Mouse (Mus musculus) heart, adult 18-20 months (tissue): ENCODE results near the gene 2410131K14Rik. TPM values are rescaled to one million over a fixed set of nuclear protein-coding genes. Genes with fewer than 3 reads are reported as not detected.
A peak's percentile ranks its signal among the peaks of the same experiment; 100 is the strongest.

Source experiments
- DNase-seq, 2 experiments: peaks; one replicate each; pipeline ENCODE4 v3.0.0; 2021 to 2022; ENCODE audit warnings: mixed read lengths in 1 of 2
- long read RNA-seq, 2 experiments: library from polyadenylated mRNA; stranded (forward); transcript quantifications; one replicate each; pipeline ENCODE4 v2.0.0; 2021
- total RNA-seq, 2 experiments: library from RNA; stranded (reverse); gene quantifications; 2 replicates each; pipeline ENCODE4 v1.2.3; 2021

2410131K14Rik gene
- total RNA-seq, result 1 to 10 TPM; 8.5 to 9.2 TPM
- long read RNA-seq, experiment 1, full-length matches to known transcripts, result 9 of 12 reads
- long read RNA-seq, experiment 1, partial matches to known transcripts, result 0 of 12 reads
- long read RNA-seq, experiment 1, other reads (novel, unspliced or antisense), result 3 of 12 reads
- long read RNA-seq, experiment 2, full-length matches to known transcripts, result 1 of 2 reads
- long read RNA-seq, experiment 2, partial matches to known transcripts, result 0 of 2 reads
- long read RNA-seq, experiment 2, other reads (novel, unspliced or antisense), result 1 of 2 reads

DNA sequence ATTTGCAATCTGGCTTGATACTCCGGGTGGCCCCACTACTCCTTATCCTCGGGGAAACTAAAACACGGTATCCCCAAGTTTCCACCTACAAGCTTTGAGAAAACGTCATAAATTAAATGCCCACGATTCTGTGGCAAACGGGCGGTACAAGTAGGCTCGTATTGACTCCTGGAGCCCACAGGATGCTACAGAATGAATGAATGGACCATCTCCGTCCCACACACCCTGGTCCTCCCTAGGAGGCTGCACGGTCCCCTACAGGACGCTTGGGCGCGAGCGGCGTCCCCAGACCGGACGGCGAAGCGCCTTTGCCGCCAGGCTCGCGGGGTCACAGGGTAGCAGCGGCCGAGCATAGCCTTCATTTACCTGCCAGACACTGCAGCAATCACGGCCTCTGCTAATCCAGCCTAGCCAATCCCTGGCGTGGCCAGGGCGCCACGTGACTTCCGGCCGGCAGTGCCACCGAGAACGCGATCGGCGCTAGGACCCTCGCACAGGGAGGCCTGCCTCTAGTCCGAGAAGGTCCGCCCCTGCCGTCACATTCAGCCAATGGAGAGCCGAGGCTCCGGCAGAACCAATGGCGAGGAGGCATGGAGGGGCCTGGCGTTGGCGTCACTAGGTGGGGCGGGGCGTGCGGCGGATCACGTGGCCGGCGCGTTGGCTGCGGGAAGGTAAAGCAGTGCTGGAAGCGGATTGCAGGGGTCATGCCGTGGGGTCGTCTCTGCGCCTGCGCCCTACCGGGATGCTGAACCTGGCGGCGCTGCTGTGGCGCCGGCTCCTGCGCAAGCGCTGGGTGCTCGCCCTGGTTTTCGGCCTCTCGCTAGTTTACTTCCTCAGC, at the start of gene 2410131K14Rik, which contains the start of gene Rnft2:
2410131K14Rik (plus strand) TSS at position 622 of the 838 bp plus-strand sequence.
Rnft2 (minus strand) TSS at position 511 of the 838 bp plus-strand sequence.
- peak; percentile 100 for DNase-seq

DNA sequence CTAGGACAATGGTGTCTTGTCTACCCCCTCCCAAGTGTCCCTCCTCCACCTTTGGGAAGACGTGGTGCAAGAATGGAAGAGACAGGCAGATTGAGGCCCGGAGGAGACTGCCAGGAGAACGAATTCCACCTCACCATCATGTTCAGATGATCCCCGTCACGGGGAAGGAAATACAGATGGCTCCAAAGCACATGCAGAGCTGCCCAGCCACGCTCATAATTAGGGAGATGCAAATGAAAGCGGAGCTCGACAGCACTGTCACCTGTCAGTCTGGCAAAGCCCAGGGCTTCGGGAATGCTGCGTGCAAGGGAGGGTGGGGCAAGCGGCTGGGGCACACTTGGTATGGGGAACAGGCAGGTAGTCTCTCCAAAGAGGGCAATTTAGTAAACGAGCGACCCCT, 47.6 kb upstream of the 2410131K14Rik start:
- DNase-seq, result no peak

DNA sequence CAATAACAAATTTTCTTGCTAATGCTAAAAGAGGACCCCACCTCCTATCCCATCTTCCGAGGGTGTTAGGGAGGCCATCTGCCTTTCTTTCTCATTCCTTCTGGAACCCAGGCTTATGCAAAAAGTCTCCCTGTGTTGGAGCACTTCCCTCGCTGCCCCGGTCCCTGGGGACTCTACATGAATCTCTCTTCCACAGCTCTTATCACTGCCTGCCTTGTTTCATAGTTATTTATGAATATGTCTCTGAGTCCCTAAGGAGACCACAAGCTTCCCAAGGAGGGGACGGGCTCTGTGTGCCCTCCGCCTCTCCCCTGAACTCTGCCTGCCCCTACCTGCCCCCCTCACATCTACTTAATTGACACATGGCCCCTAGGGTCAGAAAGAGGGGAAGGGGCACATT, 45.4 kb upstream of the 2410131K14Rik start:
- DNase-seq, result peak in 1 of 2 experiments; percentile 16

DNA sequence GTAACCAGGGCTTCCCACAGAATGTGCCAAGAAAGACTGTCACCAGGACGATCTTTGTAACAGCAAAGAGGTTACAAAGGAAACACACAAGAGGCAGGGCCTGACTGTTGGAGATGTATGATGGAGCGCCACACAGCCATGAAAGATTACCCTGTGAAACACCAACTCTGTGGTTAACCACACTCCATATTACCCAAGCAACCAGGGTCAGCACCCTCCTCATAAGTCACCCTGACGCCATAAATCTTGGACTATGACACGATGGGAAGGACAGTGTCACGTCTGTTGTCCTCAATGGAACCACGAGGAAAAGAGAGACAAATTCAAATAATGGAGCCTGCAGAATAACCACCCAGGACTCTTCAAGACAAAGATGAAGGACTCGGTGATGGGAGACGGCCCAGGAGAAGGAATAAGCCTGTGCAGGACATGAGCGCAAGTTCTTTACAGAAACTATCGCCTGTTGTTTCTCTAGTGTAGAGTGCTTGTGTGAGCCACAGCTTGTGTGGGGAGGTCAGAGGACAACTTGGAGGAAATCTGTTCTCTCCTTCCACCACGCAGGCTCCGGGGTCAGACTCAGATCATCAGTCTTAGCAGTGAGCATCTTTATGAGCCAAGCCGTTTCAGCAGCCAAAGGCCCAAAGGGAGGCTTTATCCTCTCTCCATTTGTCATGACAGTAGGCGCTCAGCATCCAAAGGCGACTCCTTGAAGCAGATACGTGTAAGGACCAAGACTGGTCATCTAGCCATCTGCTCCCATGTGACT, 40.2 kb upstream of the 2410131K14Rik start:
- DNase-seq, result peak in 1 of 2 experiments; percentile 8

DNA sequence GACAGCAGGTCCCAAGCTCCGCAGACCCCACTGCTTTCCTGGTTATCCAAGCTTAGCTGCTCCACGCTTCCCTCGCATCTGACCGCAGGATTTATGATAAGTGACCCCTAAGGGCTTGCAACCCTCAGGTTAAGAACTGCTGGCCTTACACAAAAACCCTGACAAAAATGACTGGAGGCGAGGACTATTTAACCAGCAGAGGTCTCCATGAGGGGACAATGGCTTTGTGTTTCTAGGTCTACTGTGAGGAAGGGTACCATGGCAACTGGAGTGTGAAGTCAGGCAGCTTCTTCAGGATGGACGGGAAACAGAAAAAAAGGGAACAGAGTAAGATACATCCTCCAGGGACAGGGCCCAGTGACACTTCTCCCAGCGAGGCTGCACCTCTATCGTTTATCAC, 39.2 kb upstream of the 2410131K14Rik start:
- DNase-seq, result no peak

DNA sequence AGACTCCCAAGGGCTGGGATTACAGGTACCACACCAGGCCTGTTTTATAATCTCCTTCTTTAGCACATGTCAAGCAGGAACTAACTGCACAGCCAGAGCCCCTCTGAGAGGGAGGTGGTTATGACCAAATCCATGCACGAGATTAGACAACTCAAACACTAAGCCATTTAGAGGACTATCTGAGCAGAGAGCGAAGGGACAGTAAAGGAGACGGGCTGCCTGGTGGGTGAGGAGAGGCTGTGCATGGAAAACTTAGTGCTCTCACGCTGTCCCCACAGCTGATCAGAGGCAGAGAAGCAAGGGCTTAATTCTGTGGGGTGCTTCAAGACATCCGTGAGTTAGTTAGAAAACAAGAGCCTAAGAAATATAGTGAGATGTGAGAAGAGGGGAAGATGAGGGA, 31.0 kb upstream of the 2410131K14Rik start:
- no peak for DNase-seq

DNA sequence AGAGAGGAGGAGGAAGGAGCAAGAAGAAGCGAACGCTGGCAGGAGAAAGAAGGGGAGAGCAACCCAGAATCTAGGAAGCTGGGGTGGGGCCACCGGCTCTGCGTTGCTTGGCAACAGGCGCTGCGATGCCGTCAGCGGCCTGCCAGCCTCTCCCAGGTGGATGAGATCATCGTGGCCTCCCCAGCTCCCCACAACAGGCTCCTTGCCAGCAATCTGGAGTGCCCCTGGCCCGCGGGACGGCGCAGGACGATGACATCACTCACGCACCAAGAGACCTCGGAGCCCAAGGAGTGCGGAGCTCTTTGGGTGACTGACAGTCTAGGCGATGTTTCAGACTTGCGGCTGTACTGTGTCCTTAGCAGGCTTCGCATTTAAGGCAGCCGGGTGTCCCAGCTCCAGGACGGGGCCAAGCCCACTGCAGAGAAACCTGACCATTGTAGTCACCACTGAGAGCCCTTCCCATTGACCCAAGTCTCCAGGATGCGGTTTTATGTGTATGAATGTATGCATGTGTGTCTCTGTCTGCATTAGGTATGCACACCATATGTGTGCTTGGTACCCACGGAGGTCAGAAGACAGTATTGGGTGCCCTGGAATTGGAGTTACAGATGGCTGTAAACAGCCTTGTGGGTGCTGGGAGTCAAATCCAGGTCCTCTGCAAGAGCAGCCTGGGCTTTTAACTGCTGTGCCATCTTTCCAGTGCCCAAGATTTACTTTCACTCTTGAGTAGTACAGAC, 30.4 kb upstream of the 2410131K14Rik start:
- DNase-seq, result peak; percentile 79

DNA sequence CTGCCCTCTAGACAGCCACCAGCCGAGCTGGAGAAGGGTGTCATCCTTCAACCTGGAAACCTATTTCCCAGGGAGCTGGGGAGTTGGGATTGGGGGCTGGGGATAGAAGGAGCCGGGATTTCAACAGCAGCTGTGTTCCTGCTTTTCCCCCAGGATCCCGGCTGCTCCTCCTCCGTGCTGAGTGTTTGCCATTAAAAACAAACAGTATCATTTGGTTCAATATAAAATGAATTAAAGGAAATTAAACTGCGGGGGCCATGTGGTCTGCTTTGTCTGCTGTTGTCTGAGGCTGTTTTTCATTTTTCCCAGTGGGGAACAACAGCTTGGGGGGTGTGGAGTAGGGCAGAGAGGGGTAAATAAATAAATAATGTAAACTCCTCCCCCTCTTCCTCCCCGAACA, 27.6 kb upstream of the 2410131K14Rik start:
- peak; percentile 67 to 70 for DNase-seq

DNA sequence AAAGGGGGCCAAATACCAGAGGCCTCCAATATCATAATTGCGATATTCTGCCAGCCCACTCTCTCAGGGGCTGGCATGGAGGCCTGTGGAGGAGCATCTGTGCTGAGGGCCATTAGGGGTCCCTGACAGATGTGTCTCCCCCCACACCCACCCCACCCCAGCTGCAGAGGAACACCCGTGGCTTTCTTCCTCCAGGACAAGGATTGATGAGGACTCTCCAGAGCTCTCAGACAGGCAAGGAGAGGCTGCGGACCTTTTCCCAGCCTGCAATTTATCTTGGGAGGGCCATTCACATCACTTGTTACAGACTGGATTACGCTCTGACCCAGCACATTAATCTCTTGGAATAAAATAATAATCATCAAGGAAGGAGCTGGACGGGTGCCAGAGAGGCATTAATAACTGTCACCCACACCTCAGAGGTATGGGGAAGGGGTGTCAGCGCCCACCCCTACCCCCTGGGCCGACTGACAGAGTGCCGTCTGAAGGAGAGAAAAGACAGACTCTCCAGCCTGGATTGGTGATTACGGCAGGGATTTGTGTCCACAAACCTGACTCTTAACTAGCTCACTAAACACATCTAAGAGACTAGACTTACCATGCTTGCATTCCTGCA, 21.8 kb upstream of the 2410131K14Rik start:
- no peak for DNase-seq

DNA sequence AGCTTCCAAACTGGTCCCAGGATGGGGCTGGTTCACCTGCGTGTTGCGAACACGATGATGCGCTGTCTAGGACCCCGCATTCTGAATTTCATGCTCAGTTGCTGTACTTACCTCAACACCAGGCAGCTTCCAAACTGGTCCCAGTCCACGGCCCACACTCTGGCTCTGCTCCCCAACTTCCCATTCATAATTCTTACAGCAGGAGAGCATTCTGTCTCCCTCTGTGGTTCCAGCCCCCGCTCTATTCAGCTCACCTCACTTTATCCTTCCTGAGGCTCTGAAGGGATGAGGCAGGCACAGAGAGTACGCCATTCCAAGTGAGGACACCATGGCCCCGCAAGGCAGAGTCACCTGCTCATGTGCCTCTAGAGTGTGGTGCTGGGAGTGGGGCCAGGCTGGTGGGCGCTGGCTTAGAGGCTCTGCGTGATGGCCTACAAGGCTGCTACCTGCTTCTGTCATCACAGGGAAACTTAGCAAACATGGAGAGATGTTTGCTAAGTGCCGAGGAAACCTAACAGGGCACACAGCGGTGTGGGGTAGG, 14.9 kb upstream of the 2410131K14Rik start:
- DNase-seq, result no peak

DNA sequence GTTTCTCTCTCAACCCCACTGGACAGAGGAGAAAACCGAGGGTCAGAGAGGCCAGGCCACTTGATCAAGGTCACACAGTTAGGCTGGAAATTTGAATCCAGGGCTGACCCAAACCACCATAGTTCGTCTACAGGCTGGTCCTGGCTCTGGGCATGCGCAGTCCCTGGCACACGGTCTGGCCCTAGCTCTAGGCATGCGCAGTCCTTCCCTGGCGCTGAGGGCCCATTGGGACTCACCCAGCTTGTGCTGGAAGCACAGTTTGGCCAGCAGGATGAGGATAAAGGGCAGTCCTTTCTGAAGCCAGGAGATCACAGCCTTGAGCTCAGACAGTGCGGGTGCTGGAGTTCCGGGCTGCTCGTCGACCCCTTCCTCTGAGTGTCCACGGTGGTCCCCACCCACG, 8.1 kb upstream of the 2410131K14Rik start:
- no peak for DNase-seq

DNA sequence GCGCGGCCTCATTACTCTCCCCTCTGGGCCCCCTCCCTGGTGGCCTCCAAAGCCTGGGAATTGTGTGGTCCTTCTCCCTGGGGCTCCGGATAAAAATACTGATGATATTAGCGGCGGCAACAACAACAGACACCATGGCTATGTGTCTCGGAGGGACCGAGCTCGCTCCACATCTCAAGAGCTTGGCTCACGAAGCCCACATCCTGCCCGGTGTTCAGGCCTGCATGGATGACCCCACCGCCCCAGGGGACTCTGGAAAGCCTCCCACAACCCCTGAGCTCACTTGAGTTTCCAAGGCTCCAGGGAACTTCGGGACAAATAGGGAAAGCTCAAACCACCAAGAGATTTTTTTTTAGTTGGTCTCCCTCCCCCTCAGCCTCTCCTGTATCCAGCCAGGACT, 5.4 kb upstream of the 2410131K14Rik start:
- DNase-seq, result peak; percentile 30 to 72

DNA sequence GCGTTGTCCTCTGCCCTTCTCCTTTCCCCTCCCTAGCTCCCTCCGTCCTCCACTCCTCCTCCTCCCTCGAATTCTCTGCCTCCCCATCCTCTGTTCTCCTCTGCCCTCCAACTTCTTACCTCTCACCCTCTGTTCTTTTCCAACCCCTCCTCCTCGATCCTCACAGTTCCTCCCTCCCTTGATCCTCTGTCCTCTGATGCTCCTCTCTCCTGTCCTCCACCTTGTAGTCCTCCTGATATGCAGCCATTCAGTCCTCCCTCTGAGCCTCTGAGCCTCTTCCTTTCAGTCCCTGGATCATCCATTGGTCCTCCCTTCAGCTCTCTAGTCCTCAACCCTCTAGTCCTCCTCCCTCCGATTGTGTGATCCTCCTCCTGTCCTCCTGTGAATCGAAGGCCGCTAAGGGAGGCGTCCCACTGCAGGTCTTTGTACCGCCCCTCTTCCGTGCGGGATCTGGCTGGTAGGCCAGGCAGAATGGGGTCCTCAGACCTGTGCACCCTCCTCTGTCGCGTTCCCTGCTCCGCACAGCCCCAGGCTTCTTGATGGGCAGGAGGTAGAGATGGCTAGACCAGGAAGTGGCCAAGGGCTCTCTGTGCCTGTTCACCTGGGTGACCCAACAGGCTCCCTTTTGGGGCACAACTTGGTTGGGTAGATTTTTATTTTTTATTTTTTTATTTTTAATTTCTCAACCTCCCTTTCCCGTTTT, 730 bp downstream of the 2410131K14Rik start:
- DNase-seq, result no peak

DNA sequence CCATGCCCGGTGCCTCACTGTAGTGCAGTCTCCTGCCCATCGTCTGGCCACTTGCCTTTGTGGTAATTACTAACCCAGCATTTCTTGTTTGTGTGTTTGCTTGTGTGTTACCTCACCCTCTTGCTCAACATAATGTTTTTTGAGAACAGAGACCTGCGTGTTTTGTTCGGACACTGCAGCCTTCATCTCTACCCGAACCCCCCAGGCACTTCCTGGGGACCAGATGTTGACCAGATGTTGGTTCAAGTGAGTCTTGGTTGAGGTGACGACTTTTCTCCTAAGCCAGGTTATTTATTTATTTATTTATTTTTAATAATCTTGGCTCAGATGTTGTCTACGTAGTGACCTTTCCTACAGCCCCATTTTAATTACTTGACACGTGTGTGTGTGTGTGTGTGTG, 2.4 kb downstream of the 2410131K14Rik start:
- DNase-seq, result no peak

DNA sequence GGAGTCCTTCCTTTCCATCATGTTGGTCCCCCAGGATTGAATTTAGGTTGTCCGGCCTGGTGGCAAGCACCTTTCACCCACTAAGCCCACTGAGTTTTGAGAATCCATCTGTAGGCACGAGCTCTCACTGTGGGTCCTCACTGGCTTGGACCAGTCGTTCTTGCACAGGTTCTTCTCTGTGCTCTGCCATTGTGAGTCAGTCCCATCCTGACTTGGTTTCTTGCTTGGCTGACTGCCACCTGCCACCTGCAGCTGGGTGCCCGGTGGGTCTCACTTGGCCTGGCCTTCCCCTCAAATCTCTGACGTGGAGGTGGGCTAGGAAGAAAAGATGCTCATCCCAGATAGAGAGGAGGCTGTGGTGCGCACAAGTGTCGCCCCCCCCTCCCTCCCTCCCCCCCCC, 6.0 kb downstream of the 2410131K14Rik start:
- DNase-seq, result no peak

DNA sequence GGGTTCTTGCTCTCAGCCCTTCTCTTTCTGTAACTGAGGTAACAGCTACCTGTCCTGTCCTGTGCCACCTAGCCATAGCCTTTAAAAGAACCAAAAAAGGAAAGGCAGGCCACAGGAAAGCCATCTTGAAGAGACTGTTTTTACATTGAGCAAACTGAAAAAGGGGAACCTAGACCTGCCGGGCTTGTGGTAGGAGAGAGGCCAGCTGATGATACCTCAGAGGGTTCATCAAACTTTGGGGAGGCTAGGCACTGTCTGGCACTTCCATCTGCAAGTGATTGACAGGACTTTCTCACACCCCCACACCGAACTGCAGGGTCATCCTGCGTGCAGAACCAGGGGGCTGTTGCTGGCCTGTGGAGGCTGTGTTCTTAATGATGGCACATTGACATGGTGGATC, 8.5 kb downstream of the 2410131K14Rik start:
- no peak for DNase-seq

DNA sequence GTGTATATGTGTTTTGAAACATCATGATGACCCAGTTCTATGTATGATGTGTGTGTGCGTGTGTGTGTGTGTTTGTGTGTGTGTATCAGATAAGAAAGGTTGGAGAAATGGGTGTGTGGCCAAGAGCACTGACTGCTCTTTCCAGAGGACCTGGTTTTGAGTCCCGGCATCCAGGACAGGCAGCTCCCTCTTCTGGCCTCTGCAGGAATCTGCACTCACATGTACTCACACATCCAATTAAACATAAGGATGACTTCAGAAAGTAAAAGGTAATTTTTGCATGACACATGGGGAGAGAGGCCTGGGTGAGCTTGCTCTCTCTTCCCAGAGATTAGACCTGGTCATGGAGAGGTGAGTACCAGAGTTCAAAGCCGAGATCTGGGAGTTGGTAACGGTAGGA, 12.0 kb downstream of the 2410131K14Rik start:
- no peak for DNase-seq

DNA sequence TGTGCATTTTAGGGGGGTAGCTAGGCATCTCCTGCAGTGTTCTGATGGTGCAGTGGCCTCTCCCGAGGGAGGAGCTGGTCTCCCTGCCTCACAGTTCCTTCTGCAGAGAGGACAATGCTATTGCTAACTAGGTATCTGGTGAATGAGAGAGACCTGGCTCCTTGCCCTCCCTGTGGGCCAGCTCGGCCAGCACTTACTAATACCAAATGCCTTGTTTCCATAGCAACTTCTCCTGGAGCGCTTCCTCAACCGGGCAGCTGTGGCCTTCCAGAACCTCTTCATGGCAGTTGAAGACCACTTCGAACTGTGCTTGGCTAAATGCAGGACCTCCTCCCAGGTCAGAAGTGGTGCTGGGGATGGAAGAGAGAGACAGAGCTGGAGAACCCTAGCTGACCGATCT, 14.1 kb downstream of the 2410131K14Rik start:
- DNase-seq, result peak in 1 of 2 experiments; percentile 28

DNA sequence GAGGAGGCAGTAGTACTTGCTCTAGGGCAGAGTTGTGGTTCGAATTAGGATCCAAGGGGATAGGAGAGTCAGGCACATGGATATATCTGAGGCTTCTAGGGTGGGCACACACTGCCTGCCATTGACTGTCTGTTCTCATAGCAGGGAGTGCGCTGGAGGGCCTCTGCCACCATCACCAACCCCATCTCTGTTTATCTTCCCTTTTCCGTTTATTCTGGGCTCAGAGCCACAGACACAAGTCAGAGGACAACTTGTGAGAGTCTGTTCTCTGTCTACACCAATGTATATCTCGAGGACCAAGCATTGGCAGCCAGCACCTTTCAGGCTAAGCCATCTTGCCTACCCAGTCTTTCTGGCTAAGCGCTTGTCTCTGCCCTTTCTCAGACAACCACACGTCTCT, 14.6 kb downstream of the 2410131K14Rik start:
- no peak for DNase-seq

DNA sequence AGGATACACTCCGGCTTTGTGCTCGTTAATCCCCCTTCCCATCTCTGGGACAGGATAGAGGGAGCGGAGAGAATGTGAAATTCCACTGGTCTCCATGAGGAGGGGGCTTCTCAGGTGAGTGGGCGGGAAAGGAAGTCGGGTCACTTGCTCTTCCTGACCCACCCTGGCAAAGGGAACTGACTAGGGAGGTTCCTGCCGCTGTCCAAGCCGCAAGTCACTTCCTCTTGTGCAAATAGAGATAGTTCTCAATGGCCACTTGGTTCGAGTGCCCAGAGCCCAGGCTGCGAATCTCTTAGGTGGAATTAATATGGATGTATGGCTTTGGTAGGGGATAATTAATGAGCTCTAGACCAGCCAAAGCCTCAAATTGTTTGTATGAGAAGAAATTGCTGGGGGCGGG, 15.0 kb downstream of the 2410131K14Rik start:
- DNase-seq, result peak in 1 of 2 experiments; percentile 15

DNA sequence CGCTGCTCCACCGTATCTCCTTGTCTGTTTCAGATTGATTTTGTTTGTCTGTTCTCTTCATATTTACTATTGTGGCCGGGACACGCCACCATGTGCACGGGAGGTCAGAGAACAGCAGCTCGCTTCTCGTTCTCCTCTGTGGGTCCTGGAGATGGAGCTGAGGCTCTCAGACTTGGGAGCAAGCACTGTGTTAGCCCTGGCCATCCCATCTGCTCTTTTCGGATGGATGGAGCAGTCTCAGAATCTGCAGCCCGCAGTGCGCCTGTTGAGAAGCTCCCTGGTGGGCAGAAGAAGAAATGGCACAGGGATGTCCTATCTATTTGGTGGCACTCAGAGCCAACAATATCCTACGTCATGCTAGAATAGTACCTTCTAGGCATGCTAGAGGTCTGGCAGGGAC, 15.6 kb downstream of the 2410131K14Rik start:
- DNase-seq, result no peak
